Mouse (Mus musculus) E14TG2a.4 (cell line): ENCODE measurements at regions not wholly inside any gene's neighbourhood (a gene's known extent, or its start where the extent isn't known, plus 50 kb on each side); places are given as distances from the start of the nearest gene placed in this dataset.

ENCODE experiments used
- CTCF ChIP-seq: conservative IDR thresholded peaks from 2 replicates; pipeline ENCODE4 v1.5.1; 2014; ENCODE audit warnings: low read length
- NANOG ChIP-seq: IDR thresholded peaks from 2 replicates; pipeline ENCODE4 v1.6.1; 2014; ENCODE audit warnings: borderline replicate concordance, low read length, mixed read lengths

DNA sequence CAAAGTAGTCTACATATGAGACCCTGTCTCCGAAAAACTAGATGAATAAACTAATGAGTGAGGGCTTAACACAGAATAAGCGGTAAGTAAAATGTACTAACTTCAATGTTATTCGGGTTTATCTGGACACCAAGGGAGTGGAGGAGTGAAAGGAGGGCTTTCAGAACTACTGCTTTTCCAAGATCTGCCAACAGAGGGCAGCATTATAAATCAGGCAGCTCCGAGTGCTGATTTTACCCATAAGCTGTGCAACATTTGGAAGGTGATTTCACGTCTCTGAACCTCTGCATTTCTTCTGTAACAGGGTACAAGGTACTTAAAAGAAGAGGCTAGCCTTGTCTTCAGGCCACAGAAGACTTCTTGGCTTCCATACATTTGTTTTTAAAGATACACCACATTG lies 74.2 kb downstream of the Foxi3 start:
- TF ChIP-seq CTCF (peak; percentile 79), NANOG (no peak)
